Mouse (Mus musculus): ENCODE measurements around the gene Slc22a14.
"Not testable (repeated sequence)": the region's sequence is repeated elsewhere in the genome, so short reads cannot be mapped to it uniquely, and the experiment has no call there.

Gene Slc22a14

GRCm38 (mm10) chr9:119323260-119323645, 42.1 kb downstream of the Slc22a14 start:
- in situ Hi-C loops (cut with MboI; ENCODE audit: low sequenced_read_pairs), result no loop called here

- in situ Hi-C loops (cut with MboI; ENCODE audit: low sequenced_read_pairs), result no loop called here
These were observed 42.8 kb downstream of the Slc22a14 start, which contains the start of gene Oxsr1 for GRCm38 (mm10) chr9:119322289-119323259. Gene Oxsr1, minus strand, starts transcription at chr9:119322427.

GRCm38 (mm10) chr9:119321392-119322229, 43.7 kb downstream of the Slc22a14 start:
- in situ Hi-C loops (cut with MboI; ENCODE audit: low sequenced_read_pairs), result no loop called here

- in situ Hi-C loops (cut with MboI; ENCODE audit: low sequenced_read_pairs), result no loop called here
These were observed 44.4 kb downstream of the Slc22a14 start for GRCm38 (mm10) chr9:119320946-119321345.

- in situ Hi-C loops (cut with MboI; ENCODE audit: low sequenced_read_pairs), result no loop called here
These were observed 44.9 kb downstream of the Slc22a14 start for GRCm38 (mm10) chr9:119320446-119320845.

- in situ Hi-C loops (cut with MboI; ENCODE audit: low sequenced_read_pairs), result no loop called here
These were observed 46.5 kb downstream of the Slc22a14 start for GRCm38 (mm10) chr9:119318891-119319290.

GRCm38 (mm10) chr9:119313096-119313495, 52.3 kb downstream of the Slc22a14 start:
- in situ Hi-C loops (cut with MboI; ENCODE audit: low sequenced_read_pairs), result no loop called here

GRCm38 (mm10) chr9:119309067-119309466, 56.3 kb downstream of the Slc22a14 start:
- in situ Hi-C loops (cut with MboI; ENCODE audit: low sequenced_read_pairs), result no loop called here

- in situ Hi-C loops (cut with MboI; ENCODE audit: low sequenced_read_pairs), result no loop called here
These were observed 59.5 kb downstream of the Slc22a14 start for GRCm38 (mm10) chr9:119305863-119306262.

GRCm38 (mm10) chr9:119298563-119298962, 66.8 kb downstream of the Slc22a14 start:
- in situ Hi-C loops (cut with MboI; ENCODE audit: low sequenced_read_pairs), result no loop called here

GRCm38 (mm10) chr9:119297696-119298095, 67.7 kb downstream of the Slc22a14 start:
- in situ Hi-C loops (cut with MboI; ENCODE audit: low sequenced_read_pairs), result no loop called here

GRCm38 (mm10) chr9:119290791-119291190, 74.6 kb downstream of the Slc22a14 start:
- in situ Hi-C loops (cut with MboI; ENCODE audit: low sequenced_read_pairs), result no loop called here

- in situ Hi-C loops (cut with MboI; ENCODE audit: low sequenced_read_pairs), result no loop called here
These were observed 84.3 kb downstream of the Slc22a14 start for GRCm38 (mm10) chr9:119280894-119281682.

- in situ Hi-C loops (cut with MboI; ENCODE audit: low sequenced_read_pairs), result no loop called here
These were observed 87.3 kb downstream of the Slc22a14 start for GRCm38 (mm10) chr9:119278031-119278430.

- in situ Hi-C loops (cut with MboI; ENCODE audit: low sequenced_read_pairs), result no loop called here
These were observed 89.0 kb downstream of the Slc22a14 start for GRCm38 (mm10) chr9:119276321-119276720.

- in situ Hi-C loops (cut with MboI; ENCODE audit: low sequenced_read_pairs), result not testable (repeated sequence)
These were observed 90.5 kb downstream of the Slc22a14 start for GRCm38 (mm10) chr9:119274814-119275213.

GRCm38 (mm10) chr9:119271496-119271895, 93.9 kb downstream of the Slc22a14 start:
- in situ Hi-C loops (cut with MboI; ENCODE audit: low sequenced_read_pairs), result no loop called here

GRCm38 (mm10) chr9:119268588-119269145, 96.7 kb downstream of the Slc22a14 start:
- in situ Hi-C loops (cut with MboI; ENCODE audit: low sequenced_read_pairs), result no loop called here

GRCm38 (mm10) chr9:119268120-119268519, 97.2 kb downstream of the Slc22a14 start:
- in situ Hi-C loops (cut with MboI; ENCODE audit: low sequenced_read_pairs), result no loop called here

- in situ Hi-C loops (cut with MboI; ENCODE audit: low sequenced_read_pairs), result not testable (repeated sequence)
These were observed 99.3 kb downstream of the Slc22a14 start for GRCm38 (mm10) chr9:119266121-119266395.
